Mouse (Mus musculus): ENCODE data around the gene Tmem94. TPM values are rescaled to one million over a fixed set of nuclear protein-coding genes. Genes with fewer than 3 reads are reported as not detected.

Tmem94 gene
- total and polyA plus RNA-seq, 3 experiments = 23.2 to 64.4 (median 38.9) TPM

DNA sequence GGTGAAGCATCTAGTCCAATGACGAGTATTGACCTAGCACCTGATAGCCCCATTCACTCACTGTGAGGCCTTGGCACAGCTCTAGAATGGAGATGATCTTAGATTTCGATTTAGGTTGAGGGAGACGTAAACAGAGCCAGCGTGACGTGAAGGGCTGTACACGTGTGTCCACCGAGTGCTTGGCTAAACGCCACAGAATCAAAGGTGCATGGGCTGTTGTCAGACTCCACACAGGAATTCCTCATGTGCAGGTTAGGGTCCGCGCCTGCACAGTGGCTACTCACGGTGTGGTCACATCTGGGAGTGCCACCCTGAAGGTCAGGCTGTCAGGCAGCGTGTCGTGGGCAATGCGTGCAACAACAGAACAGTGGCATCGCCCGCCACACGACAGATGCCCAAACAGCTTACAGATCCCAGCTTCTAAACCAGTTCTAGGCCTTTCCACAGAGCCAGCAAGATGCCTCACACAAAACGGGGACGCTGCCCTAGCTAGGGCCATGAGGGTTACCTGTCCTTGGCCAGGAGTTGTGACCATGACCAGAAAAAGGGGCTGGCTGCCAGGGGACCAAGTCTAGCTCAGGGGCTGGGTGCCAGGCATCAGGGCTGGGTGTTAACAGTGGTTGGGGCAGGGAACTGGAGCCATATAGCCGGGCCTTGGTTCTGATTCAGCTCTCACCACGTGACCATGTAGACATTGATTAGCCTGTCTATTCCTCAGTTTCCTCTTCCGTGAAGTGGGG, 72.5 kb downstream of the Tmem94 start:
- no peaks in the 10 kb centered on the region for H3K27me3 ChIP-seq (ENCODE audit: control insufficient read depth in 1 of 2, insufficient read depth in 2 of 2, low read length in 2 of 2)
- H3K79me2 ChIP-seq (ENCODE audit: control insufficient read depth, insufficient read depth, low read length, poor library complexity) = no peaks in the 10 kb centered on the region
- peaks cover 24 to 45% of the 10 kb centered on the region in 2 experiments for H3K4me1 ChIP-seq (ENCODE audit: control insufficient read depth in 1 of 2, insufficient read depth in 2 of 2, low read length in 2 of 2)
- DNase-seq (ENCODE audit: low read depth, low spot score) = no peak
- no peak overlapping the region for H3K9ac ChIP-seq (ENCODE audit: control insufficient read depth, low read depth, low read length, poor library complexity, severe bottlenecking)
- no peak overlapping the region for H3K4me3 ChIP-seq (ENCODE audit: control insufficient read depth in 1 of 2, insufficient read depth in 1 of 2, low read depth in 2 of 2, low read length in 2 of 2)
- peaks cover 0 to 24% of the 10 kb centered on the region in 2 experiments; a peak in 2 of 4 replicates for H3K36me3 ChIP-seq (ENCODE audit: control insufficient read depth in 1 of 2, insufficient read depth in 2 of 2, low read length in 2 of 2)
- TF ChIP-seq MAZ (IDR thresholded peaks at IDR 0.05; ENCODE audit: low read depth, low read length) (no peak), CHD2 (IDR thresholded peaks at IDR 0.05; ENCODE audit: low read length) (no peak), ZNF384 (IDR thresholded peaks at IDR 0.05; ENCODE audit: low read depth, low read length) (no peak), ZMIZ1 (IDR thresholded peaks at IDR 0.05; ENCODE audit: low read depth, low read length) (no peak), E2F4 (IDR thresholded peaks at IDR 0.05; ENCODE audit: borderline replicate concordance, low read depth, low read length) (no peak), SIN3A (IDR thresholded peaks at IDR 0.05; ENCODE audit: low read length) (no peak), ZC3H11A (IDR thresholded peaks at IDR 0.05; ENCODE audit: low read depth, low read length) (no peak), MYC (IDR thresholded peaks at IDR 0.05; ENCODE audit: low read depth, low read length) (no peak), POLR2AphosphoS5 (IDR thresholded peaks at IDR 0.05; ENCODE audit: borderline replicate concordance, low read depth, low read length) (no peak), KAT2A (conservative IDR thresholded peaks at IDR 0.05; ENCODE audit: low read depth, low read length) (no peak), POLR2A (IDR thresholded peaks at IDR 0.05; ENCODE audit: control insufficient read depth in 1 of 2, insufficient read depth in 1 of 2, low read depth in 1 of 2, low read length in 2 of 2, poor library complexity in 1 of 2) (no peak), HCFC1 (IDR thresholded peaks at IDR 0.05; ENCODE audit: low read depth, low read length) (no peak), ZKSCAN1 (IDR thresholded peaks at IDR 0.05; ENCODE audit: low read depth, low read length) (no peak), MYB (IDR thresholded peaks at IDR 0.05; ENCODE audit: low read depth, low read length) (no peak)
- no peaks in the 10 kb centered on the region for H3K9me3 ChIP-seq (replicated peaks; ENCODE audit: insufficient read depth, low read length)
- no peak overlapping the region for H3K27ac ChIP-seq (ENCODE audit: control insufficient read depth, low read depth, low read length)

GRCm38 (mm10) chr11:115838895-115839311, 73.7 kb downstream of the Tmem94 start:
- no peak overlapping the region for H3K9ac ChIP-seq (ENCODE audit: control insufficient read depth, low read depth, low read length, poor library complexity, severe bottlenecking)
- no peaks in the 10 kb centered on the region for H3K27me3 ChIP-seq (ENCODE audit: control insufficient read depth in 1 of 2, insufficient read depth in 2 of 2, low read length in 2 of 2)
- H3K4me3 ChIP-seq (ENCODE audit: control insufficient read depth in 1 of 2, insufficient read depth in 1 of 2, low read depth in 2 of 2, low read length in 2 of 2) = no peak overlapping the region
- H3K79me2 ChIP-seq (ENCODE audit: control insufficient read depth, insufficient read depth, low read length, poor library complexity) = no peaks in the 10 kb centered on the region
- H3K27ac ChIP-seq (ENCODE audit: control insufficient read depth, low read depth, low read length) = no peak overlapping the region
- H3K36me3 ChIP-seq (ENCODE audit: control insufficient read depth in 1 of 2, insufficient read depth in 2 of 2, low read length in 2 of 2) = peaks cover 0 to 19% of the 10 kb centered on the region in 2 experiments; a peak in 2 of 4 replicates
- TF ChIP-seq POLR2A (IDR thresholded peaks at IDR 0.05; ENCODE audit: control insufficient read depth in 1 of 2, insufficient read depth in 1 of 2, low read depth in 1 of 2, low read length in 2 of 2, poor library complexity in 1 of 2) (no peak), HCFC1 (IDR thresholded peaks at IDR 0.05; ENCODE audit: low read depth, low read length) (no peak), TAL1 (IDR thresholded peaks at IDR 0.05; ENCODE audit: low read length) (peak; percentile 22; the same call in 1 of the 2 replicates), ELF1 (IDR thresholded peaks at IDR 0.05; ENCODE audit: low read depth, low read length) (no peak), RCOR1 (IDR thresholded peaks at IDR 0.05; ENCODE audit: low read depth, low read length) (peak; percentile 72), E2F4 (IDR thresholded peaks at IDR 0.05; ENCODE audit: borderline replicate concordance, low read depth, low read length) (no peak), GABPA (IDR thresholded peaks at IDR 0.05; ENCODE audit: low read depth, low read length) (no peak), MAX (IDR thresholded peaks at IDR 0.05; ENCODE audit: low read length) (no peak), MXI1 (IDR thresholded peaks at IDR 0.05; ENCODE audit: low read depth, low read length) (no peak), MAFK (IDR thresholded peaks at IDR 0.05; ENCODE audit: borderline replicate concordance, low read depth, low read length) (no peak), ETS1 (IDR thresholded peaks at IDR 0.05; ENCODE audit: low read depth, low read length) (0 out of 2 replicates have a peak, but pooled peaks have one; percentile 30), KAT2A (conservative IDR thresholded peaks at IDR 0.05; ENCODE audit: low read depth, low read length) (no peak), TCF12 (IDR thresholded peaks at IDR 0.05; ENCODE audit: low read depth, low read length) (peak; percentile 65), EP300 (IDR thresholded peaks at IDR 0.05; ENCODE audit: low read depth in 1 of 2, low read length in 2 of 2) (peak in 1 of 2 experiments; percentile 48; a peak in 1 of 4 replicates), USF1 (IDR thresholded peaks at IDR 0.05; ENCODE audit: low read depth, low read length) (no peak), ZC3H11A (IDR thresholded peaks at IDR 0.05; ENCODE audit: low read depth, low read length) (no peak), ZKSCAN1 (IDR thresholded peaks at IDR 0.05; ENCODE audit: low read depth, low read length) (no peak), MAZ (IDR thresholded peaks at IDR 0.05; ENCODE audit: low read depth, low read length) (peak; percentile 70), GATA1 (IDR thresholded peaks at IDR 0.05; ENCODE audit: low read depth, low read length) (no peak), MYC (IDR thresholded peaks at IDR 0.05; ENCODE audit: low read depth, low read length) (no peak), SIN3A (IDR thresholded peaks at IDR 0.05; ENCODE audit: low read length) (peak; percentile 24; the same call in 1 of the 2 replicates)
- no peaks in the 10 kb centered on the region for H3K9me3 ChIP-seq (replicated peaks; ENCODE audit: insufficient read depth, low read length)
- H3K4me1 ChIP-seq (ENCODE audit: control insufficient read depth in 1 of 2, insufficient read depth in 2 of 2, low read length in 2 of 2) = peaks cover 21 to 42% of the 10 kb centered on the region in 2 experiments
- peak; percentile 62 for DNase-seq (ENCODE audit: low read depth, low spot score)
